Mouse (Mus musculus) embryonic fibroblast, embryonic 13.5 days (primary cell): ENCODE data around the gene Syt5.
A peak's percentile ranks its signal among the peaks of the same experiment; 100 is the strongest.

Experiments
- CTCF ChIP-seq: IDR thresholded peaks from 2 replicates; pipeline ENCODE4 v1.5.1; 2011; ENCODE audit warnings: mild to moderate bottlenecking, control low read depth, low read length, moderate library complexity, borderline replicate concordance; ENCODE audit not compliant: insufficient read depth
- POLR2A ChIP-seq: IDR thresholded peaks from 2 replicates; pipeline ENCODE4 v1.6.1; 2011; ENCODE audit warnings: low read depth, mild to moderate bottlenecking, control low read depth, low read length, moderate library complexity

DNA sequence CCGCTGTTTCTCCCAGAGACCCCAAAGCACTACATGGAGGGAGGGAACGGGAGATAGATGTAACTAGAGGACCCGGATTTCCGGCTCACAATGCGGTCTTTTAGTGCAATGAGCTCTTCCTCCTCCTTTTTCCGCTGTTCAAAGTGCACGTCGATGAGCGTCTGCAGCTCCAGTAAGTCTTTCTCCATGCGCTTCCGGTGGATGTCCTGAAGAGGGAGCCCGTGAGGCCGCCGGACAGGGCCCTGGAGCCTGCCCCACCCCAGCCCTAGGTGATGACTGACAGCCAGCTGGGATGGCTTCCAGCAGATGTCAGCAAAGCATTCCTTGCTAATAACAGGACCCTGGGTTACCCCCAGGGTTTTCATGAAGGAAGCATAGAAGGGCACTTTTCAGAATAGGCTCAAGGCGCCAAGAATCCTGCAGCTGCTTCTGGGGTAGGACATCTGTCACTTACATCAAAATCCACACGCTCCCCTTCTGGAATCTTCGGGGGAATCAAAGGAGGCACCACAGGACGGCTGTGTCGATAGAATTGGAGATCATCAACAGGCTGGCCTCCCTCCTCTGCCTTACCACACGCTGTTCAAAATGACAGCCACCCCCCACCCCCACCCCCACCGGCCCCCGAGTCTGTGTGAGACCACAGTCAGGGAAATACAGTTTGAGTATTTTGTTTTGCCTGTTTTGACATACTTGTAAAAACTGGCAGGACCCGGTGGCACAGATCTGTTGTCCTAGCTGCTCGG is 37.3 kb downstream of the Syt5 start:
- TF ChIP-seq CTCF (peak; percentile 40), POLR2A (no peak)
